Comparison of ENCODE assay signal across 24 mouse cellular contexts in the genomic region with DNA sequence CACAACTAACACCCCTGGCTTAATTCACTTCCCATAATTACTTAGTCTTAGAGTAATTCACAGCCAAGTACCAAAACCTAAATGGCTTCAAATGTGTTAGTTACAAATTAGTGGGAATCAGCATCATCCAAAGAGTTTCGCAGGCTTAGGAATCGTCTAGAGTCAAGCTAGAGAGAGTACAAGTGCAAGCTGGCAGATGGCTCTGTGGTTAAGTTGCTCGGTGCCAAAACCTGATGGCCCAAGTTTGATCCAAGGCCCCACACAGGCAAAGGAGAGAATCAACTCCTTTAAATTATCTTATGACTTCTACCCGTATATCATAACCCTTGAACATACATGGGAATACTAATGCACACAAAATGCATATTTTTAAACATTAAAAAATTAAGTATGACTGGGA.
"Had no signal": no experiment of that assay in that cellular context is flagged by ENCODE, and none has a peak within 500 bp of the region (broad histone marks: within the 10 kb centered on the region; RNA-seq: fewer than 3 reads in every experiment).

No protein-coding gene starts in this region.

- H3K9ac ChIP-seq: limb, embryonic 12.5 days; limb, embryonic 15.5 days; liver, embryonic 14.5 days; liver, postnatal 0 days; lung, embryonic 14.5 days; midbrain, embryonic 13.5 days; neural tube, embryonic 12.5 days; neural tube, embryonic 15.5 days; stomach, embryonic 15.5 days had no signal

- H3K9me3 ChIP-seq: limb, embryonic 12.5 days; limb, embryonic 15.5 days; megakaryocyte, embryonic 14.5 days; midbrain, embryonic 10.5 days; midbrain, embryonic 13.5 days; neural tube, embryonic 12.5 days; neural tube, embryonic 15.5 days; stomach, embryonic 15.5 days had no signal

- ATAC-seq: liver, postnatal 0 days; lung, postnatal 0 days; midbrain, embryonic 13.5 days had no signal

- H3K27ac ChIP-seq: kidney, postnatal 0 days; layer of hippocampus, adult 2 months; left cerebral cortex, adult 2 months; limb, embryonic 12.5 days; limb, embryonic 15.5 days; liver, embryonic 14.5 days; macrophage; midbrain, embryonic 10.5 days; midbrain, embryonic 13.5 days; neural tube, embryonic 12.5 days; neural tube, embryonic 15.5 days; stomach, embryonic 15.5 days had no signal

- H3K36me3 ChIP-seq: limb, embryonic 12.5 days; limb, embryonic 15.5 days; midbrain, embryonic 10.5 days; midbrain, embryonic 13.5 days; neural tube, embryonic 12.5 days; neural tube, embryonic 15.5 days; stomach, embryonic 15.5 days had no signal

- H3K4me3 ChIP-seq: layer of hippocampus, adult 2 months; left cerebral cortex, adult 2 months; limb, embryonic 12.5 days; limb, embryonic 15.5 days; megakaryocyte, embryonic 14.5 days; midbrain, embryonic 10.5 days; midbrain, embryonic 13.5 days; neural tube, embryonic 12.5 days; neural tube, embryonic 15.5 days; stomach, embryonic 15.5 days had no signal

- H3K4me2 ChIP-seq: limb, embryonic 12.5 days; limb, embryonic 15.5 days; liver, embryonic 11.5 days; lung, embryonic 14.5 days; midbrain, embryonic 13.5 days; neural tube, embryonic 12.5 days; neural tube, embryonic 15.5 days; stomach, embryonic 15.5 days had no signal

- DNase-seq: kidney, adult 2 months; kidney, postnatal 25 days; layer of hippocampus, postnatal 36 days; liver, postnatal 0 days; lung, embryonic 14.5 days; retina, postnatal 1 day; right cerebral cortex, postnatal 25 days; spleen, adult 18-20 months; thymus, postnatal 25 days had no signal

- H3K4me1 ChIP-seq: limb, embryonic 15.5 days; midbrain, embryonic 13.5 days; neural tube, embryonic 12.5 days; neural tube, embryonic 15.5 days; stomach, embryonic 15.5 days had no signal

- H3K27me3 ChIP-seq: limb, embryonic 12.5 days; limb, embryonic 15.5 days; midbrain, embryonic 13.5 days; neural tube, embryonic 12.5 days; neural tube, embryonic 15.5 days; stomach, embryonic 15.5 days had no signal
